Mouse (Mus musculus): ENCODE results near the gene Rnaseh2b.

DNA sequence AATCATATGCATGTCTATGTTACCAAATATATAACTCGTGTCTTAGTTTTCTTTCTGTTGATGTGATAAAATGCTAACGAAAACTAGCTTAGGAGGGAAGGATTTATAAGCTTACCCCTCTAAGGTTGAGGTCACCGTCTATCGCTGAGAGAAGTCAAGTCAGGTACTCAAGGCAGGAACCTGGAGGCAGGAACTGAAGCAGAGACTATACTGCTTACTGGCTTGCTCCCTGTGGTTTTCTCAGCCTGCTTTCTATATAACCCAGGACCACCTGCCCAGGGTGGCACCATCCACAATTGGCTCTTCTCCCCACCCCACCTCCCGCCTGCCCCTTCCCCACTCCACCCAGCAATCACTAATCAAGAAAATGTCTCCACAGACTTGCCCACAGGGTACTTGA is 32.6 kb downstream of the Rnaseh2b start:
- TF ChIP-seq HCFC1 (IDR thresholded peaks at IDR 0.05; ENCODE audit: borderline replicate concordance, insufficient read depth, low read length) (no peak), ZC3H11A (IDR thresholded peaks at IDR 0.05; ENCODE audit: borderline replicate concordance, low read depth, low read length) (no peak), ZNF384 (IDR thresholded peaks at IDR 0.05; ENCODE audit: low read depth, low read length) (no peak)
